Mouse (Mus musculus) thymus, postnatal 36 days (tissue): Measurements from ENCODE around the gene Cntn1.
"Not testable (repeated sequence)": the region's sequence is repeated elsewhere in the genome, so short reads cannot be mapped to it uniquely, and the experiment has no call there.

Experiments used
- DNase-seq, 2 experiments: peaks; one replicate each; pipeline ENCODE4 v3.0.0; 2022; ENCODE audit warnings: mixed read lengths in 2 of 2

Cntn1 gene

GRCm38 (mm10) chr15:92276826-92277225 lies 225.9 kb downstream of the Cntn1 start:
- DNase-seq: no peak

- no peak for DNase-seq
Measured at GRCm38 (mm10) chr15:92277984-92278383, 227.0 kb downstream of the Cntn1 start.

- DNase-seq: no peak
Measured at GRCm38 (mm10) chr15:92280966-92281365, 230.0 kb downstream of the Cntn1 start.

GRCm38 (mm10) chr15:92287616-92288015 lies 236.7 kb downstream of the Cntn1 start:
- no peak for DNase-seq

GRCm38 (mm10) chr15:92296479-92296878 lies 245.5 kb downstream of the Cntn1 start:
- DNase-seq: no peak

- DNase-seq: no peak
Measured at GRCm38 (mm10) chr15:92302796-92303195, 251.8 kb downstream of the Cntn1 start.

- DNase-seq: no peak
Measured at GRCm38 (mm10) chr15:92304221-92304620, 253.3 kb downstream of the Cntn1 start.

GRCm38 (mm10) chr15:92321959-92322358 lies 271.0 kb downstream of the Cntn1 start:
- no peak for DNase-seq

- DNase-seq: no peak
Measured at GRCm38 (mm10) chr15:92327111-92327510, 276.1 kb downstream of the Cntn1 start.

- DNase-seq: no peak
Measured at GRCm38 (mm10) chr15:92340253-92340652, 289.3 kb downstream of the Cntn1 start.

- no peak for DNase-seq
Measured at GRCm38 (mm10) chr15:92341424-92341823, 290.5 kb downstream of the Cntn1 start.

- no peak for DNase-seq
Measured at GRCm38 (mm10) chr15:92344136-92344869, 293.3 kb downstream of the Cntn1 start.

GRCm38 (mm10) chr15:92347426-92347825 lies 296.5 kb downstream of the Cntn1 start:
- DNase-seq: no peak

- DNase-seq: no peak
Measured at GRCm38 (mm10) chr15:92347902-92348301, 296.9 kb downstream of the Cntn1 start.

GRCm38 (mm10) chr15:92348453-92348852 lies 297.5 kb downstream of the Cntn1 start:
- DNase-seq: not testable (repeated sequence)

- no peak for DNase-seq
Measured at GRCm38 (mm10) chr15:92364153-92364552, 313.2 kb downstream of the Cntn1 start.

GRCm38 (mm10) chr15:92364592-92364991 lies 313.6 kb downstream of the Cntn1 start:
- no peak for DNase-seq
